Mouse (Mus musculus) lung, adult 18-20 months (tissue): ENCODE results near the gene Col13a1.

Source experiments
- DNase-seq, 2 experiments: peaks; one replicate each; pipeline ENCODE4 v3.0.0; 2022; ENCODE audit warnings: mixed read lengths in 2 of 2

The Col13a1 gene

GRCm38 (mm10) chr10:61826753-61827435 lies 152.0 kb downstream of the Col13a1 start:
- DNase-seq = no peak

GRCm38 (mm10) chr10:61825979-61826752 lies 152.7 kb downstream of the Col13a1 start:
- DNase-seq = no peak

GRCm38 (mm10) chr10:61825536-61825935 lies 153.4 kb downstream of the Col13a1 start:
- no peak for DNase-seq

- no peak for DNase-seq
Observed at GRCm38 (mm10) chr10:61823731-61824115, 155.2 kb downstream of the Col13a1 start.

GRCm38 (mm10) chr10:61822968-61823730 lies 155.8 kb downstream of the Col13a1 start:
- no peak for DNase-seq

GRCm38 (mm10) chr10:61820050-61820449 lies 158.9 kb downstream of the Col13a1 start:
- DNase-seq = no peak

GRCm38 (mm10) chr10:61811987-61812386 lies 166.9 kb downstream of the Col13a1 start:
- no peak for DNase-seq

GRCm38 (mm10) chr10:61798133-61798576 lies 180.8 kb downstream of the Col13a1 start:
- no peak for DNase-seq

GRCm38 (mm10) chr10:61795458-61795857 lies 183.4 kb downstream of the Col13a1 start:
- no peak for DNase-seq

GRCm38 (mm10) chr10:61794971-61795370 lies 183.9 kb downstream of the Col13a1 start:
- DNase-seq = no peak

- no peak for DNase-seq
Observed at GRCm38 (mm10) chr10:61793015-61793414, 185.9 kb downstream of the Col13a1 start.

GRCm38 (mm10) chr10:61788499-61788898 lies 190.4 kb downstream of the Col13a1 start:
- no peak for DNase-seq
